Mouse (Mus musculus) heart, embryonic 12.5 days (tissue): ENCODE data around the gene Gpc6. TPM values are rescaled to one million over a fixed set of nuclear protein-coding genes. Genes with fewer than 3 reads are reported as not detected.

Experiments used
- ATAC-seq: fragments of 200-750 bp; cut with Nextera tagmentation; 2 replicates; pipeline ENCODE4 v1.8.0; 2017; ENCODE audit warnings: moderate TSS enrichment, moderate library complexity; ENCODE audit not compliant: insufficient number of reproducible peaks, low FRiP score
- H3K27ac ChIP-seq: fragments of 300-500 bp; sonication (generic); 2 replicates; pipeline ENCODE4 v1.5.1; 2016; ENCODE audit warnings: mild to moderate bottlenecking, moderate library complexity; ENCODE audit not compliant: poor library complexity, severe bottlenecking
- H3K27me3 ChIP-seq: fragments of 300-500 bp; sonication (generic); replicated peaks from 2 replicates; pipeline ENCODE4 v1.6.1; 2016; ENCODE audit warnings: mild to moderate bottlenecking, moderate library complexity
- H3K36me3 ChIP-seq: fragments of 300-500 bp; sonication (generic); 2 replicates; pipeline ENCODE4 v1.6.1; 2016; ENCODE audit warnings: mild to moderate bottlenecking, moderate library complexity
- H3K4me1 ChIP-seq: fragments of 300-500 bp; sonication (generic); replicated peaks from 2 replicates; pipeline ENCODE4 v1.6.1; 2016; ENCODE audit warnings: mild to moderate bottlenecking
- H3K4me2 ChIP-seq: fragments of 300-500 bp; sonication (generic); 2 replicates; pipeline ENCODE4 v1.6.1; 2016; ENCODE audit warnings: mild to moderate bottlenecking, moderate library complexity
- H3K4me3 ChIP-seq: fragments of 300-500 bp; sonication (generic); 2 replicates; pipeline ENCODE4 v1.5.1; 2016; ENCODE audit warnings: mild to moderate bottlenecking
- H3K9ac ChIP-seq: fragments of 300-500 bp; sonication (generic); 2 replicates; pipeline ENCODE4 v1.6.1; 2016; ENCODE audit warnings: mild to moderate bottlenecking, moderate library complexity
- H3K9me3 ChIP-seq: fragments of 300-500 bp; sonication (generic); replicated peaks from 2 replicates; pipeline ENCODE4 v1.6.1; 2016; ENCODE audit warnings: mild to moderate bottlenecking, moderate library complexity
- WGBS: fragments of 180-500 bp; shearing (Covaris S2); methylation state at CpG from one replicate; pipeline ENCODE4 v1.1.7; 2016; 5-methylcytosine and 5-hydroxymethylcytosine counted together
- polyA plus RNA-seq: library from polyadenylated mRNA; unstranded; fragments of >200 nt; fragmentation: Nextera tagmentation; extraction: Ambion mirVana; gene quantifications from 2 replicates; pipeline ENCODE4 v1.2.1, GENCODE M21; 2016

Gpc6 gene
- polyA plus RNA-seq, 1 experiment from 2014 or later: 15.9 TPM

GRCm38 (mm10) chr14:116928395-116928794 is 3.3 kb downstream of the Gpc6 start:
- no peaks in the 10 kb centered on the region; the same call in 1 of the 2 replicates for H3K27me3 ChIP-seq
- no peaks in the 10 kb centered on the region for H3K36me3 ChIP-seq
- no peak for ATAC-seq
- 52% methylated on average over 2 of the region's 2 CpGs for WGBS
- H3K4me2 ChIP-seq: peak overlapping the region; percentile 47
- H3K9me3 ChIP-seq: no peaks in the 10 kb centered on the region
- H3K9ac ChIP-seq: no peak overlapping the region
- no peak overlapping the region for H3K27ac ChIP-seq
- H3K4me3 ChIP-seq: peak overlapping the region; percentile 27
- H3K4me1 ChIP-seq: peaks cover 10% of the 10 kb centered on the region

- H3K4me2 ChIP-seq: peak overlapping the region; percentile 8; the same call in 1 of the 2 replicates
- H3K36me3 ChIP-seq: no peaks in the 10 kb centered on the region
- no peak overlapping the region for H3K4me3 ChIP-seq
- H3K27me3 ChIP-seq: no peaks in the 10 kb centered on the region; the same call in 1 of the 2 replicates
- no peak overlapping the region for H3K9ac ChIP-seq
- H3K9me3 ChIP-seq: no peaks in the 10 kb centered on the region
- 46% methylated on average over 7 of the region's 7 CpGs for WGBS
- no peak for ATAC-seq
- H3K27ac ChIP-seq: no peak overlapping the region
- peaks cover 12% of the 10 kb centered on the region for H3K4me1 ChIP-seq
Measured at GRCm38 (mm10) chr14:116928796-116929529, 3.8 kb downstream of the Gpc6 start.

- no peak overlapping the region for H3K4me3 ChIP-seq
- H3K27ac ChIP-seq: no peak overlapping the region
- no peaks in the 10 kb centered on the region for H3K27me3 ChIP-seq
- H3K36me3 ChIP-seq: no peaks in the 10 kb centered on the region
- WGBS: 37% methylated on average over 5 of the region's 5 CpGs
- ATAC-seq: no peak
- H3K9me3 ChIP-seq: no peaks in the 10 kb centered on the region
- no peak overlapping the region for H3K9ac ChIP-seq
- peaks cover 7% of the 10 kb centered on the region for H3K4me1 ChIP-seq
- no peak overlapping the region for H3K4me2 ChIP-seq
Measured at GRCm38 (mm10) chr14:116933825-116934224, 8.7 kb downstream of the Gpc6 start.

DNA sequence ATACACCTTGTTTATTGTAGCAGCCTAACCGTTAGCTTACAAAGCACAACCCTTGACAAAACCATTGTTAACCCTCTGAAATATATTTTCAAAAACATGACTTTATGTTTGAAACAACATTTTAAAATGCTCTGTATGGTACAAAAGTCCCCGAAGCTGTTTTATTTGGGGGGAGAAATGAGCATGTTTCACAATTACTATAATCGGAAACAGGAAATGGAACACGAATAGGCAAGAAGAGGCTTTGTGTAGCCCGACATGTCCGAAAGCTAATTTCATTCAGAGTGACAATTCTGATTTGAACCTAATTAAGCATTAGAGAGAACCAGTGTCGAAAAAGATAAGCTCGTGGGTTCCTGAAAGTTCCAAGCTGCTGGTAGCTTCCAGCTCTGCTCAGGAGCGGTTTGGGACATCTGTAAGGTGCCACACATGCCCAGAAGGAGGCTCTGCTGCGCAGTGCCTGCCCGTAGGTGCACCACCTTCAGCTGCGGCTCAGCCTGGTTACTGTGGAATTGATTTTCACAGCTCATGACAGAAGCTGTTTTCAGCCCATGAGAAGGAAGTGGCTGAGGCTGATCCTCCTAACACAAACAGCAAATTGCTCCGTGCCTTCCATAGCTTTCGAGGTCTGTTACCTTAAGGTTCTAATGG is 12.9 kb downstream of the Gpc6 start:
- 70% methylated on average over 14 of the region's 14 CpGs for WGBS
- Histone ChIP-seq H3K4me1 (0 out of 2 replicates have a peak, but pooled peaks cover 3% of the 10 kb centered on the region), H3K4me3 (no peak overlapping the region), H3K9ac (no peak overlapping the region), H3K36me3 (no peaks in the 10 kb centered on the region), H3K4me2 (no peak overlapping the region), H3K27me3 (no peaks in the 10 kb centered on the region), H3K27ac (no peak overlapping the region), H3K9me3 (no peaks in the 10 kb centered on the region)
- no peak for ATAC-seq

GRCm38 (mm10) chr14:116938735-116939134 is 13.6 kb downstream of the Gpc6 start:
- Histone ChIP-seq H3K4me2 (no peak overlapping the region), H3K27ac (no peak overlapping the region), H3K9ac (no peak overlapping the region), H3K27me3 (no peaks in the 10 kb centered on the region), H3K4me1 (0 out of 2 replicates have a peak, but pooled peaks cover 3% of the 10 kb centered on the region), H3K9me3 (no peaks in the 10 kb centered on the region), H3K36me3 (no peaks in the 10 kb centered on the region), H3K4me3 (no peak overlapping the region)
- 90% methylated on average over 9 of the region's 9 CpGs for WGBS
- ATAC-seq: no peak

- 86% methylated on average over 1 of the region's 1 CpGs for WGBS
- no peak for ATAC-seq
Measured at GRCm38 (mm10) chr14:116939561-116939960, 14.4 kb downstream of the Gpc6 start.

GRCm38 (mm10) chr14:116941772-116942171 is 16.7 kb downstream of the Gpc6 start:
- WGBS: 88% methylated on average over 4 of the region's 4 CpGs

More at GRCm38 (mm10) chr14:116939561-116939960, 14.4 kb downstream of the Gpc6 start:
- no peak overlapping the region for H3K4me2 ChIP-seq
- peaks cover 3% of the 10 kb centered on the region; the same call in 1 of the 2 replicates for H3K9me3 ChIP-seq
- no peaks in the 10 kb centered on the region; the same call in 1 of the 2 replicates for H3K36me3 ChIP-seq
- H3K27ac ChIP-seq: no peak overlapping the region
- no peak overlapping the region for H3K9ac ChIP-seq
- no peak overlapping the region for H3K4me3 ChIP-seq
- no peaks in the 10 kb centered on the region for H3K27me3 ChIP-seq
- H3K4me1 ChIP-seq: no peaks in the 10 kb centered on the region

GRCm38 (mm10) chr14:116943751-116944150 is 18.6 kb downstream of the Gpc6 start:
- no peak overlapping the region for H3K4me2 ChIP-seq
- H3K27me3 ChIP-seq: no peaks in the 10 kb centered on the region
- H3K27ac ChIP-seq: no peak overlapping the region
- H3K4me1 ChIP-seq: no peaks in the 10 kb centered on the region
- H3K4me3 ChIP-seq: no peak overlapping the region
- H3K9ac ChIP-seq: no peak overlapping the region
- WGBS: 87% methylated on average over 7 of the region's 7 CpGs
- H3K9me3 ChIP-seq: peaks cover 3% of the 10 kb centered on the region; the same call in 1 of the 2 replicates
- ATAC-seq: no peak
- H3K36me3 ChIP-seq: no peaks in the 10 kb centered on the region; the same call in 1 of the 2 replicates

More at GRCm38 (mm10) chr14:116941772-116942171, 16.7 kb downstream of the Gpc6 start:
- H3K27ac ChIP-seq: no peak overlapping the region
- no peak overlapping the region for H3K4me2 ChIP-seq
- no peak for ATAC-seq
- H3K4me3 ChIP-seq: no peak overlapping the region
- H3K9me3 ChIP-seq: peaks cover 3% of the 10 kb centered on the region; the same call in 1 of the 2 replicates
- no peak overlapping the region for H3K9ac ChIP-seq
- H3K36me3 ChIP-seq: no peaks in the 10 kb centered on the region; the same call in 1 of the 2 replicates
- H3K4me1 ChIP-seq: no peaks in the 10 kb centered on the region
- no peaks in the 10 kb centered on the region for H3K27me3 ChIP-seq

DNA sequence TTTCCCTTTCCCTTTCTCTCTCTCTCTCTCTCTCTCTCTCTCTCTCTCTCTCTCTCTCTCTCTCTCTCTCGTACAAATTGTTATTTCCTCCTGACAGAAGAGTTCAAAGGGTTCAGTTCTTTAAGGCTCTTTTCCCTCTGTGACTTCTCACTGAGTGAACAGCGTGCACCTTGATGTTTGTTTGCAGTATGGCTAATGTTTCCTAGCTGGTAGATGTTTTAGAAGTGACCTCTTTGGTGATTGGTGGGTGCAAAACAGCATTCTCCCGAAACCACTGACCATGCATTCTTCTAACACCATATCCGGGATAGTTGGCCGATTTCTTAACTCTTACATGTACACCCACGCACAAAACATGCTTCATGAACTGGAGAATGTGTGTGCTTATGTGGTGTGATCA is 20.9 kb downstream of the Gpc6 start:
- Histone ChIP-seq H3K4me2 (no peak overlapping the region), H3K27ac (no peak overlapping the region), H3K9ac (no peak overlapping the region), H3K9me3 (peaks cover 3% of the 10 kb centered on the region; the same call in 1 of the 2 replicates), H3K4me3 (no peak overlapping the region), H3K36me3 (no peaks in the 10 kb centered on the region; the same call in 1 of the 2 replicates), H3K27me3 (no peaks in the 10 kb centered on the region), H3K4me1 (no peaks in the 10 kb centered on the region)
- 78% methylated on average over 6 of the region's 6 CpGs for WGBS
- no peak for ATAC-seq

- Histone ChIP-seq H3K9ac (no peak overlapping the region), H3K4me3 (no peak overlapping the region), H3K27ac (no peak overlapping the region), H3K4me2 (no peak overlapping the region), H3K27me3 (no peaks in the 10 kb centered on the region), H3K36me3 (no peaks in the 10 kb centered on the region; the same call in 1 of the 2 replicates), H3K9me3 (peaks cover 3% of the 10 kb centered on the region; the same call in 1 of the 2 replicates), H3K4me1 (no peaks in the 10 kb centered on the region)
- ATAC-seq: no peak
- WGBS: 81% methylated on average over 6 of the region's 6 CpGs
Measured at GRCm38 (mm10) chr14:116947461-116947860, 22.3 kb downstream of the Gpc6 start.

DNA sequence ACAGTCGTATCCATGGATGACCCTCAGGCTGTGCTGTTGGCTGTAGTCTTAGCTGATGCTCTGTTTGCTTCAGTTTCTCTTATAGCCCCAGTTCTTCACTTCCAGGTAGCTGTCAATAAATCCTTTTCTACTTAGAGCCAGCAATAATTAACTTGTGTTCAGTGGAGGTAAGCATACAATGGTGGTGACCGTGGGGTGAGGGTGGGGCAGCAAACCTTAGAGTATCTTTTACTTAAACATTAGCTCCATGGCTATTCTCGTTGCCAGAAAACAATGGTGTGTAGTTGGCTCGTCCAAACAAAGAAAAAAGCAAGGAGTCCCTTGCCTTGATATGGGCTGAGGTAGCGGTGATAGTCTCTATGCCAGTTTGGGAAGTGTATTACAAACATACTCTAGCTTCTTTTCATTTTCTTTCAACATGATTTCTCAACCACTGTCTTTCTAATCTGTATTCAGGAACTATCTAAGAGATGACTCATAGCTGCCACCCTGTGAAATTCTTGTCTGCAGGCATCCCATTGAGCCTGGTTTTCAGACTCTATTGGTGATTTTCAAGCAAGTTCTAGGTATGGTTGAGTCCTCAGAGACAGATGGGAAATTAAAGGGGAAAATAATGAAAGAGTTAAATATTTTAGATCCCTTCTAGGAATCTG is 22.9 kb downstream of the Gpc6 start:
- 81% methylated on average over 5 of the region's 5 CpGs for WGBS
- Histone ChIP-seq H3K4me1 (no peaks in the 10 kb centered on the region), H3K36me3 (no peaks in the 10 kb centered on the region; the same call in 1 of the 2 replicates)

More for the DNA sequence above, 22.9 kb downstream of the Gpc6 start:
- H3K27ac ChIP-seq: no peak overlapping the region
- ATAC-seq: no peak
- no peak overlapping the region for H3K4me3 ChIP-seq
- H3K9me3 ChIP-seq: peaks cover 3% of the 10 kb centered on the region; the same call in 1 of the 2 replicates
- H3K4me2 ChIP-seq: no peak overlapping the region
- H3K9ac ChIP-seq: no peak overlapping the region
- no peaks in the 10 kb centered on the region for H3K27me3 ChIP-seq
